Mouse (Mus musculus) kidney, postnatal 25 days (tissue): Measurements from ENCODE around the gene Bpifb9b.
"Not testable (repeated sequence)": the region's sequence is repeated elsewhere in the genome, so short reads cannot be mapped to it uniquely, and the experiment has no call there.

Experiments used
- DNase-seq, 2 experiments: peaks; one replicate each; pipeline ENCODE4 v3.0.0; 2021; ENCODE audit warnings: mixed read lengths in 2 of 2

The Bpifb9b gene

GRCm38 (mm10) chr2:154306927-154307326 is at the start of gene Bpifb9b:
Gene Bpifb9b (plus strand): TSS chr2:154307227.
- DNase-seq, result not testable (repeated sequence)

GRCm38 (mm10) chr2:154257554-154257953 is 49.5 kb upstream of the Bpifb9b start, which contains the start of gene Bpifb9a:
Gene Bpifb9a (plus strand): TSS chr2:154257854.
- DNase-seq, result not testable (repeated sequence)

DNA sequence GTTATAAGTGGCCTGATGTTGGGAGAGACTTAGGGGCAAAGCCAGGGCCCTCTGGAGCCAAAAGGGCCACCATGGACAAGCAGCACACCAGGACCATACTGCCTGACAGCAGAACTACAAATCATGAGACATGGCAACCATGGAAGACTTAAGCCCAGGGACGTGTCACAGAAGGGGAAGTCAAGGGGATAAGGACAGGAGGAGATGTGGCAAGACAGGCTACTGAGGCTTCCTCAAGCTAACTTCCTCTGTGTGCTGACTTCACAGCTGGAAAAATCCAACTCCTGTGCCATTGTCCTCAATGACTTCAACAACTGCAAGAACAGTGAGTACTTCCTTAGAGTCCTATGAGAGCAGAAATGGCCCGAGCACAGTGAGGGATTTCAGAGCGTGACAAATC is 42.6 kb upstream of the Bpifb9b start:
- not testable (repeated sequence) for DNase-seq

DNA sequence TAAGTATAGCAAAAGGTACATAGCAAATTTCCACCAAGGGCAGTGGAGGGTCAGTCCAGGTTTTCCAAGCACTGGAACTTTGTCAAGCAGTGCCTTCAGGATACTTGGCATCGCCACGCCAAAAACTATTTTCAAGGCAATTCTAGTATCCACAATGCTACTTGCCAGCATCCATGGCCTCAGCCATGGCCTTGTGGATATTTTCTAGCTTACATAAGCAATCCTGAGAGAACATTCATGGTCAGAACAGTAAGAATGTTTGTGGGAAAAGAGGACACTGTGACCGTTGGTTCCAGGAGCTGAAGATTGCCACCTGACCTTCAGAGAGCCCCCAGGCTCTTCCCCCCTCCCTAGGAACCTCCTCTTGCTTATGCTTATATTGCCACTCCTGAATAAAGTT is 15.2 kb upstream of the Bpifb9b start:
- DNase-seq, result not testable (repeated sequence)

DNA sequence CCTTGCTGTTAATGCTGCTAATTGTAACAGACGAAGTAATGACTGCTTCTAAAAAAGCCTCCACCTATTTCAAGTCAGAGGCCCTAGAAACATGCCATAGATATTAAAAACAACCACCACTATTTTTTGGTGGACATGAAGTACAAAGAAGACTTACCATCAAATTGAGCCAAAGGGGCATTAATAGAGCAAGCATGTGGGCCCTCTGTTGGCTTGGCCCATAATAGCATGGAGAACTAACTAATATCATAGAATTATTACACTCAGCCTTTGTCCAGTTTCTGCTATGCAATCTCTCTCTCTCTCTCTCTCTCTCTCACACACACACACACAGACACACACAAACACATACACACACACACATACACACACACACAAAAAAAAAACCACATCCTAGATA is 14.2 kb upstream of the Bpifb9b start:
- no peak for DNase-seq

DNA sequence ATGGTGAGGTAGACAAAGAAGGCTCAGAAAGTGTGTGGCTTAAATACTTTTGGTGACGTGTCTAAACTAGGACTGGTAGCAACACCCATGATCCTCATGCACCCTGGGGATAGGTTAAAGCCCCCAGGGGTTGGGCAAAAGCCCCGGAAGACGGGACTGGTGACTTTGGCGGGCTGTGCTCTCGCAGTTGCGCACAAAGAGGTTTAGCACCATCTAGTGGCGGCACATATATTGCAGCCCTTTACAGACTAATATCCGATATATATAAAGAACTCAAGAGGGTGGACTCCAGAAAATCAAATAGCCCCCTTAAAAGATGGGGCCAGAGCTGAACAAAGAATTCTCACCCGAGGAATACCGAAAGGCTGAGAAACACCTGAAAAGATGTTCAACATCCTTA is 12.3 kb upstream of the Bpifb9b start:
- peak in 1 of 2 experiments; percentile 75 for DNase-seq

GRCm38 (mm10) chr2:154300496-154300895 is 6.5 kb upstream of the Bpifb9b start:
- DNase-seq, result peak; percentile 65 to 82

- peak in 1 of 2 experiments; percentile 48 for DNase-seq
Observed at GRCm38 (mm10) chr2:154301763-154302162, 5.3 kb upstream of the Bpifb9b start.

DNA sequence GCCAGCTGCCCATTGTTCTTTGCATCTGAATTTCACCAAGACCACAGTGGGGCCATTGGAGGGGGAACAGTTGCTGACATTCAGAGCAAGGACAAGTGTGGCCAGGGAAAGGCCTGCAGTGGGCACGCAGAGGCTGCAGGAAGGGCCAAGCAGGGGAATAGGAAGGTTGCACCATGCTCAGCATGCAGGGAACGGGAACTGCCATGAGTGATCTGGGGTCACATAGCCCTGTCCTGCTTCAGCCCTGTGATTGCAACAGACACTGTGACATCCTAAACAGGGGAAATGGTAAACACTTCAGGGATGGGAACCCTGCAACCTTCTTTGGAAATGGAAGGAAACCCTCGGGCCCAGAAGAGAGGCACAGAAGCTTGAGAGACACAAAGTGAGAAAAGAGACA is 2.4 kb upstream of the Bpifb9b start:
- DNase-seq, result not testable (repeated sequence)

DNA sequence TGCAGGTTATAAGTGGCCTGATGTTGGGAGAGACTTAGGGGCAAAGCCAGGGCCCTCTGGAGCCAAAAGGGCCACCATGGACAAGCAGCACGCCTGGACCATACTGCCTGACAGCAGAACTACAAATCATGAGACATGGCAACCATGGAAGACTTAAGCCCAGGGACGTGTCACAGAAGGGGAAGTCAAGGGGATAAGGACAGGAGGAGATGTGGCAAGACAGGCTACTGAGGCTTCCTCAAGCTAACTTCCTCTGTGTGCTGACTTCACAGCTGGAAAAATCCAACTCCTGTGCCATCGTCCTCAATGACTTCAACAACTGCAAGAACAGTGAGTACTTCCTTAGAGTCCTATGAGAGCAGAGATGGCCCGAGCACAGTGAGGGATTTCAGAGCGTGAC is 6.7 kb downstream of the Bpifb9b start:
- not testable (repeated sequence) for DNase-seq

- no peak for DNase-seq
Observed at GRCm38 (mm10) chr2:154326852-154327251, 19.8 kb downstream of the Bpifb9b start.

GRCm38 (mm10) chr2:154335572-154335971 is 28.5 kb downstream of the Bpifb9b start:
- DNase-seq, result no peak

- DNase-seq, result no peak
Observed at GRCm38 (mm10) chr2:154338161-154338560, 31.1 kb downstream of the Bpifb9b start.

DNA sequence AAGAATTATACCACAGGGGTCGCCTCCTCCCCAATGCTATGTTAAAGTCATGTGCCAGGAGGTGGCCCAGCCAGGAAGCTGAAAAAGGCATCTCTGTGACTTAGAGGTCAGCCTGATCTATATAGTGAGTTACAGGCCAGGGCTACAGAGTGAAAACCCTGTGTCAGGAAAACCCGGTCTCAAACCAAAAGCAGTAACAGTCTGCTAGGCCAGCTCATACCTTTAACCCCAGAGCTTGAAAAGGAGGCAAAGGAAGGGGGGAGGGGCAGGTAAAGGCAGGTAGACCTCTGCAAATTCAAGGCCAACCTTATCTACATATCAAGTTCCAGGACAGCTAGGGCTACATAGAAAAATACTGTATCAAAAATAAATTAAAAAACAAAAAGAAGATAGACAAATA is 32.3 kb downstream of the Bpifb9b start:
- DNase-seq, result no peak

GRCm38 (mm10) chr2:154348152-154348551 is 41.1 kb downstream of the Bpifb9b start:
- no peak for DNase-seq

DNA sequence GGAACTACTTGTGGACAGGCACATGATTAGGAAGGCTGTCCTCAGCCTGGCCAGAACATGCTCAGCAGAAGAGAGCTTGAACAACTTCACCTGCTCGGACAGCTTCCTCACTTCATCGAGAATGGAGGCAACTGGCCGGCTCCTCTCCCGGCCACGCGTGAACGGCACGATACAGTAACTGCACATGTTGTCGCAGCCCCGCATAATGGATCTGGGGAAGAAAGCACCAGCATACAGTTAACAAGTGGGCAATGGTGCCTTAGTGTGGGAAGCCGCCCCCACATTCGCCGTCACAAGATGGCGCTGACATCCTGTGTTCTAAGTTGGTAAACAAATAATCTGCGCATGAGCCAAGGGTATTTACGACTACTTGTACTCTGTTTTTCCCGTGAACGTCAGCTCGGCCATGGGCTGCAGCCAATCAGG is 47.0 kb downstream of the Bpifb9b start:
- DNase-seq, result not testable (repeated sequence)

DNA sequence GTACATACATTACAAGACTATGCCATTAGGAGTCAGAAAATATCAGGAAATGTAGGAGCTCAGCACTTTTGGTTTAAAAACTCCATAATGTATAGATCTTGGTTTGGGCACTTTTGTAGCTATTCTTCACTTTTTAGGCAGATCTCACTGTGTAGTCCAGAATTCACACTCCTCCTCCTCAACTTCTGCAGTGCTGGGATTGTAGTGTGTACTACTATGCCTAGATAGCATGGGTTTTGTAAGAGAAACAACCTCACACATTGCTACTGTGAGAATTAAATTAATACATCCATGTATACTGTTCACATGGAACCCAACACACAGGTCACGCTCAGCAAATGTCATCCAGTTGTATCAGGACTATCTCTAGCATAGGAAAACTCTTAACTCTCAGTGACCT is 60.5 kb downstream of the Bpifb9b start:
- DNase-seq, result no peak
